Mouse (Mus musculus) ovary, postnatal 36 days (tissue): ENCODE measurements around the gene 3110082J24Rik.
"Not testable (repeated sequence)": the region's sequence is repeated elsewhere in the genome, so short reads cannot be mapped to it uniquely, and the experiment has no call there.

Experiments used
- DNase-seq: peaks from one replicate; pipeline ENCODE4 v3.0.0; 2022; ENCODE audit warnings: low spot score, mixed read lengths

3110082J24Rik gene

DNA sequence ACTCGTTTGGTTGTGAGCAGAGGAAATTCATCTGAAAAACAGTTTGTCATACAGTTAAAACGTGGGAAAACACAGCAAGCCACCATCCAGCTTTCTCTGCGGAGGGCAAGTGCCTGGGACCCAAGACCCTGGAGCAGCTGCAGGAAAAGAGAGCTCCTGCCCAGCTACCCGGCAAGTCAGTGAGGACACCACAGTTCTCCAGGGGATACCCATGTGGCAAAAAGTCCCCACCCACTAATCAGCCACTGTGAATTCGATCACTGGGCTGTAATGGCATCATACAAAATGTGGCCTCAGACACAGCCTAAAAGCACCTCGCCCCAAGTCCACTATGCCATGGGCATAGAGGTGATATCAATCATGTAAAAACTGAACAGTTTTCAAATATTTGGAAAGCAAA lies 34.2 kb downstream of the 3110082J24Rik start:
- no peak for DNase-seq

DNA sequence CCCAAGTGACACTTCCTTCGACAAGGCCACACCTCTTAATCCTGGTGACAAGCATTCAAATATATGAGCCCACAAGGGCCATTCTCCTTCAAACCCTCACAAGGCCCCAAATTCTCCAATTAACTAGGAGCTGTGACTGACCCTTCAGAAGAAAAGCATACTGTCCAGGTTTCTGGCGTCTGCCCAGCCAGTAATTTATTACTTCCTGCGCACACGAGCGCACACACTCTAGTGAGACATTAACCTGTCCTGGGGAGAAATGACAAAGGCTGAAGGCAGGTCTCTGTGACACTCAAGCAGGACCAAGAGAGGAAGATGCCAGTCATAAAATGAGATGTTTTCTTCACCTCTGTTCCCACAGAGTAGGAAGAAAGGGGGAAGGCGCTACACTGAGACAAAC lies 38.2 kb downstream of the 3110082J24Rik start:
- no peak for DNase-seq

DNA sequence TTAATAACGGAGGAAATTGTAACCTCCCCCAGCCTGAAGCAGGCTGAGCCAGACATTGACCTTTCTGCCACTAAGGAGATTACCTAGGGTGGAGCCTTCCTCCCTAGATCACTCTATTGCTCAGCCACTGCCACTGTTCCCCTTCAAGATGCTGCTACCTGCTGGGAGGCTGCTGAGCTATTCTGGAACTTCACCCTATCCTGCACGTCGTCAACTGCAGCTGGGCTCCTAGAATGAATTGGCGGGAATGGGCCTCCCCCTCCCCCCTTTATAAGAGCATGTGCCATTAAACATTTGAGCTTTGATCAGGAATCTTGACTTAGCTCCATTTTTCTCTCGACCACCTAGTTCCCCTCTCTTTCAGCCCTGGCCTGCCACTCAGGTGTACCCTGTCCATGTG lies 46.3 kb downstream of the 3110082J24Rik start:
- not testable (repeated sequence) for DNase-seq

DNA sequence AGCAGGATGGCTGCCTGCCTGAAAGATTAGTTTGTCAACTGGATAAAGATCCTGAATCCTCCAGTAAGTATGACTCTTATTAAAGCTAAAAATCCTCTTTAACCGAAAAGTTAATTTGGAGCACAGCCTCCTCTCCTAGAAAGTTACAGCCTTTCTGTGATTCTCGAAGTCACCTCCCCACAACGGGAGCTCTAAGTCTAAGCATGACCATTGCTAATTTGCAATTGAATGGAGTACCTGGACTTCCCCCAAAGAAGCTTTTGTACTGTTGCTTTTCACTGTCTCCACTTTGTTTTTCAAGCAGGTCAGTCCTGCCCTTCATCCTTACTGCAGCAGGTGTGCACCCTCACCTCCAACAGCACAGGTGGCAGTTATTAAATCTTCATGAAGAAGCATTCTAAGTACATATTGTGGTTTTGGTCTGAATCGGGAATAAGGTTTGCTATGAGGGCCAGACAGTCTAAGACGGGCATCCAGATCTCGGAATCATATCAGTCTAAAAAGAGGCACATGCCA lies 47.6 kb downstream of the 3110082J24Rik start:
- DNase-seq, result no peak
